Mouse (Mus musculus) T-helper 1 cell (primary cell): ENCODE measurements around the gene Pprc1.

Source experiments
- in situ Hi-C: fragments of 300-600 bp; cut with MboI, MseI; formaldehyde crosslinking; loops from one replicate; pipeline ENCODE4 v1.15.1; 2025; ENCODE audit warnings: high pct_unique_total_duplicates

The Pprc1 gene

GRCm38 (mm10) chr19:46032731-46033510, 11.8 kb upstream of the Pprc1 start:
- in situ Hi-C loops = no loop called here

GRCm38 (mm10) chr19:46033911-46034310, 10.8 kb upstream of the Pprc1 start:
- in situ Hi-C loops = no loop called here

GRCm38 (mm10) chr19:46035971-46036370, 8.7 kb upstream of the Pprc1 start:
- in situ Hi-C loops = no loop called here

GRCm38 (mm10) chr19:46036477-46037242, 8.0 kb upstream of the Pprc1 start:
- in situ Hi-C loops = no loop called here

GRCm38 (mm10) chr19:46037243-46037924, 7.3 kb upstream of the Pprc1 start:
- in situ Hi-C loops = no loop called here

- in situ Hi-C loops = no loop called here
These were observed 6.5 kb upstream of the Pprc1 start for GRCm38 (mm10) chr19:46037925-46038850.

- in situ Hi-C loops = no loop called here
These were observed 5.8 kb upstream of the Pprc1 start for GRCm38 (mm10) chr19:46038851-46039260.

- in situ Hi-C loops = no loop called here
These were observed 5.2 kb upstream of the Pprc1 start for GRCm38 (mm10) chr19:46039478-46039877.

GRCm38 (mm10) chr19:46040149-46040902, 4.4 kb upstream of the Pprc1 start:
- in situ Hi-C loops = loop anchor here (10.0 kb wide), 1 partner anchor 1414 kb away; no protein-coding TSS in a partner anchor

GRCm38 (mm10) chr19:46041299-46041932, 3.3 kb upstream of the Pprc1 start:
- in situ Hi-C loops = loop anchor here (10.0 kb wide), 1 partner anchor 1413 kb away; no protein-coding TSS in a partner anchor

- in situ Hi-C loops = loop anchor here (10.0 kb wide), 1 partner anchor 1413 kb away; no protein-coding TSS in a partner anchor
These were observed 2.7 kb upstream of the Pprc1 start for GRCm38 (mm10) chr19:46041933-46042475.

- in situ Hi-C loops = loop anchor here (10.0 kb wide), 1 partner anchor 1412 kb away; no protein-coding TSS in a partner anchor
These were observed 2.1 kb upstream of the Pprc1 start for GRCm38 (mm10) chr19:46042476-46043011.

- in situ Hi-C loops = loop anchor here (10.0 kb wide), 1 partner anchor 1411 kb away; no protein-coding TSS in a partner anchor
These were observed 1.3 kb upstream of the Pprc1 start for GRCm38 (mm10) chr19:46043380-46043779.

GRCm38 (mm10) chr19:46044993-46045695, 458 bp downstream of the Pprc1 start, which contains the start of gene Ldb1:
Ldb1 (minus strand) TSS chr19:46045214.
- in situ Hi-C loops = loop anchor here (10.0 kb wide), 1 partner anchor 1410 kb away; no protein-coding TSS in a partner anchor

- in situ Hi-C loops = loop anchor here (10.0 kb wide), 1 partner anchor 1409 kb away; no protein-coding TSS in a partner anchor
These were observed 1.1 kb downstream of the Pprc1 start for GRCm38 (mm10) chr19:46045696-46046311.

- in situ Hi-C loops = loop anchor here (10.0 kb wide), 1 partner anchor 1408 kb away; no protein-coding TSS in a partner anchor
These were observed 1.9 kb downstream of the Pprc1 start for GRCm38 (mm10) chr19:46046621-46047025.

- in situ Hi-C loops = loop anchor here (10.0 kb wide), 1 partner anchor 1407 kb away; no protein-coding TSS in a partner anchor
These were observed 2.7 kb downstream of the Pprc1 start for GRCm38 (mm10) chr19:46047426-46047825.
